Mouse (Mus musculus) intestine, embryonic 14.5 days (tissue): ENCODE results near the gene Il1a. TPM values are rescaled to one million over a fixed set of nuclear protein-coding genes. Genes with fewer than 3 reads are reported as not detected.
A peak's percentile ranks its signal among the peaks of the same experiment; 100 is the strongest.

ENCODE experiments used
- ATAC-seq: fragments of 200-750 bp; cut with Nextera tagmentation; replicated peaks from 2 replicates; pipeline ENCODE4 v1.8.0; 2017; ENCODE audit warnings: low read depth, moderate number of reproducible peaks, moderate TSS enrichment, moderate library complexity; ENCODE audit not compliant: low FRiP score, low TSS enrichment
- DNase-seq: peaks from one replicate; pipeline ENCODE4 v3.0.0-alpha.2; 2018; ENCODE audit warnings: low spot score
- H3K27ac ChIP-seq: fragments of 300-500 bp; sonication (generic); 2 replicates; pipeline ENCODE4 v1.5.1; 2014; ENCODE audit warnings: low read depth, mild to moderate bottlenecking, control low read depth
- H3K27me3 ChIP-seq: fragments of 300-500 bp; sonication (generic); replicated peaks from 2 replicates; pipeline ENCODE4 v1.6.1; 2014; ENCODE audit warnings: low read length, control low read depth; ENCODE audit not compliant: control insufficient read depth, insufficient read depth
- H3K36me3 ChIP-seq: fragments of 300-500 bp; sonication (generic); 2 replicates; pipeline ENCODE4 v1.6.1; 2014; ENCODE audit warnings: low read length, control low read depth; ENCODE audit not compliant: control insufficient read depth, insufficient read depth
- H3K4me1 ChIP-seq: fragments of 300-500 bp; sonication (generic); replicated peaks from 2 replicates; pipeline ENCODE4 v1.6.1; 2014; ENCODE audit warnings: low read length, control low read depth, mixed read lengths; ENCODE audit not compliant: control insufficient read depth, insufficient read depth
- H3K4me2 ChIP-seq: fragments of 300-500 bp; sonication (generic); 2 replicates; pipeline ENCODE4 v1.6.1; 2014; ENCODE audit warnings: low read length
- H3K4me3 ChIP-seq: fragments of 300-500 bp; sonication (generic); 2 replicates; pipeline ENCODE4 v1.5.1; 2014; ENCODE audit warnings: low read depth, low read length, control low read depth, mixed read lengths
- H3K9ac ChIP-seq: fragments of 300-500 bp; sonication (generic); 2 replicates; pipeline ENCODE4 v1.6.1; 2014; ENCODE audit warnings: mild to moderate bottlenecking, low read length
- H3K9me3 ChIP-seq: fragments of 300-500 bp; sonication (generic); 2 replicates; pipeline ENCODE4 v1.6.1; 2016; ENCODE audit warnings: low read length, control low read depth; ENCODE audit not compliant: control insufficient read depth
- WGBS: fragments of 180-500 bp; shearing (Covaris S2); extraction: QIAGEN DNeasy Blood & Tissue Kit; methylation state at CpG from one replicate; pipeline ENCODE4 v1.1.7; 2014; 5-methylcytosine and 5-hydroxymethylcytosine counted together
- polyA plus RNA-seq: library from polyadenylated mRNA; unstranded; fragments of >200 nt; fragmentation: Nextera tagmentation; extraction: Ambion mirVana; gene quantifications from 2 replicates; pipeline ENCODE4 v1.2.1, GENCODE M21; 2014

Il1a gene
- polyA plus RNA-seq, 1 experiment from 2014 or later: 0.15 TPM

- peaks cover 7% of the 10 kb centered on the region; the same call in 1 of the 2 replicates for H3K4me1 ChIP-seq
- no peak overlapping the region for H3K4me3 ChIP-seq
- ATAC-seq (peak; percentile 32; the same call in 1 of the 2 replicates), DNase-seq (peak; percentile 78)
- H3K27me3 ChIP-seq: no peaks in the 10 kb centered on the region
- H3K27ac ChIP-seq: peak overlapping the region; percentile 57
- H3K36me3 ChIP-seq: no peaks in the 10 kb centered on the region
- H3K9ac ChIP-seq: no peak overlapping the region
- WGBS: 35% methylated on average over 7 of the region's 7 CpGs
- H3K4me2 ChIP-seq: no peak overlapping the region
- H3K9me3 ChIP-seq: no peaks in the 10 kb centered on the region
Observed at GRCm38 (mm10) chr2:129258475-129259211, 51.1 kb downstream of the Il1a start.

GRCm38 (mm10) chr2:129258056-129258455, 51.7 kb downstream of the Il1a start:
- Histone ChIP-seq H3K27ac (peak overlapping the region; percentile 57), H3K27me3 (no peaks in the 10 kb centered on the region), H3K9ac (no peak overlapping the region), H3K36me3 (no peaks in the 10 kb centered on the region), H3K4me3 (no peak overlapping the region), H3K4me2 (no peak overlapping the region), H3K4me1 (peaks cover 13% of the 10 kb centered on the region; the same call in 1 of the 2 replicates), H3K9me3 (no peaks in the 10 kb centered on the region)
- peak; percentile 67 for ATAC-seq
- 74% methylated on average over 3 of the region's 3 CpGs for WGBS
- DNase-seq: peak; percentile 62

GRCm38 (mm10) chr2:129256006-129256405, 53.8 kb downstream of the Il1a start:
- DNase-seq (peak; percentile 49), ATAC-seq (no peak)
- no peak overlapping the region for H3K4me2 ChIP-seq
- no peaks in the 10 kb centered on the region for H3K36me3 ChIP-seq
- no peak overlapping the region for H3K27ac ChIP-seq
- H3K27me3 ChIP-seq: no peaks in the 10 kb centered on the region
- WGBS: 64% methylated on average over 4 of the region's 4 CpGs
- no peak overlapping the region for H3K4me3 ChIP-seq
- H3K4me1 ChIP-seq: peaks cover 18% of the 10 kb centered on the region; the same call in 1 of the 2 replicates
- H3K9ac ChIP-seq: no peak overlapping the region
- H3K9me3 ChIP-seq: no peaks in the 10 kb centered on the region

- 18% methylated on average over 2 of the region's 2 CpGs for whole genome bisulfite sequencing
- peak; percentile 40 for DNase-seq
- Histone ChIP-seq H3K9me3 (no peaks in the 10 kb centered on the region), H3K27me3 (no peaks in the 10 kb centered on the region), H3K9ac (no peak overlapping the region), H3K4me1 (peaks cover 18% of the 10 kb centered on the region; the same call in 1 of the 2 replicates), H3K4me2 (no peak overlapping the region), H3K4me3 (no peak overlapping the region), H3K27ac (peak overlapping the region; percentile 60), H3K36me3 (no peaks in the 10 kb centered on the region)
- ATAC-seq: peak; percentile 67
Observed at GRCm38 (mm10) chr2:129254076-129254475, 55.7 kb downstream of the Il1a start.

- Histone ChIP-seq H3K9ac (no peak overlapping the region), H3K9me3 (no peaks in the 10 kb centered on the region), H3K4me3 (no peak overlapping the region), H3K4me2 (no peak overlapping the region), H3K4me1 (peaks cover 18% of the 10 kb centered on the region; the same call in 1 of the 2 replicates), H3K27me3 (no peaks in the 10 kb centered on the region), H3K27ac (peak overlapping the region; percentile 60), H3K36me3 (no peaks in the 10 kb centered on the region)
- 0 out of 2 replicates have a peak, but pooled peaks have one; percentile 10 for ATAC-seq
- no peak for DNase-seq
- WGBS: 35% methylated on average over 2 of the region's 2 CpGs
Observed at GRCm38 (mm10) chr2:129253631-129253970, 56.2 kb downstream of the Il1a start.

GRCm38 (mm10) chr2:129252836-129253630, 56.7 kb downstream of the Il1a start:
- Histone ChIP-seq H3K27me3 (no peaks in the 10 kb centered on the region), H3K27ac (peak overlapping the region; percentile 60), H3K9ac (no peak overlapping the region), H3K9me3 (no peaks in the 10 kb centered on the region), H3K36me3 (no peaks in the 10 kb centered on the region), H3K4me3 (no peak overlapping the region), H3K4me1 (peaks cover 18% of the 10 kb centered on the region; the same call in 1 of the 2 replicates), H3K4me2 (no peak overlapping the region)
- ATAC-seq (no peak), DNase-seq (peak; percentile 52)
- 83% methylated on average over 19 of the region's 19 CpGs for WGBS

Other genes starting within 250 kb of the Il1a start
- gene Ttl, start 244.0 kb downstream of the Il1a start, polyA plus RNA-seq: 16.2 and 17.5 TPM in 2 replicates
- 23.2 and 31.7 TPM in 2 replicates for gene Polr1b, start 209.0 kb downstream of the Il1a start, polyA plus RNA-seq
- gene Chchd5, start 180.3 kb downstream of the Il1a start, polyA plus RNA-seq: 28.7 and 31.3 TPM in 2 replicates
- 61.1 and 67.8 TPM in 2 replicates for gene Slc20a1, start 111.2 kb downstream of the Il1a start, polyA plus RNA-seq
- 48.6 and 60.1 TPM in 2 replicates for gene Ckap2l, start 12.8 kb downstream of the Il1a start, polyA plus RNA-seq
- gene Il1b, start 61.2 kb upstream of the Il1a start, polyA plus RNA-seq: 0.18 and 0.31 TPM in 2 replicates
- not detected in 2 replicates for gene F830045P16Rik, start 226.6 kb upstream of the Il1a start, polyA plus RNA-seq